Mouse (Mus musculus) Muller cell, postnatal 12 days (primary cell): Measurements from ENCODE around the gene Arf4.
A peak's percentile ranks its signal among the peaks of the same experiment; 100 is the strongest.

Source experiments
- DNase-seq: peaks from one replicate; pipeline ENCODE4 v3.0.0-alpha.2; 2015; ENCODE audit errors: inconsistent ontology term

Gene Arf4

DNA sequence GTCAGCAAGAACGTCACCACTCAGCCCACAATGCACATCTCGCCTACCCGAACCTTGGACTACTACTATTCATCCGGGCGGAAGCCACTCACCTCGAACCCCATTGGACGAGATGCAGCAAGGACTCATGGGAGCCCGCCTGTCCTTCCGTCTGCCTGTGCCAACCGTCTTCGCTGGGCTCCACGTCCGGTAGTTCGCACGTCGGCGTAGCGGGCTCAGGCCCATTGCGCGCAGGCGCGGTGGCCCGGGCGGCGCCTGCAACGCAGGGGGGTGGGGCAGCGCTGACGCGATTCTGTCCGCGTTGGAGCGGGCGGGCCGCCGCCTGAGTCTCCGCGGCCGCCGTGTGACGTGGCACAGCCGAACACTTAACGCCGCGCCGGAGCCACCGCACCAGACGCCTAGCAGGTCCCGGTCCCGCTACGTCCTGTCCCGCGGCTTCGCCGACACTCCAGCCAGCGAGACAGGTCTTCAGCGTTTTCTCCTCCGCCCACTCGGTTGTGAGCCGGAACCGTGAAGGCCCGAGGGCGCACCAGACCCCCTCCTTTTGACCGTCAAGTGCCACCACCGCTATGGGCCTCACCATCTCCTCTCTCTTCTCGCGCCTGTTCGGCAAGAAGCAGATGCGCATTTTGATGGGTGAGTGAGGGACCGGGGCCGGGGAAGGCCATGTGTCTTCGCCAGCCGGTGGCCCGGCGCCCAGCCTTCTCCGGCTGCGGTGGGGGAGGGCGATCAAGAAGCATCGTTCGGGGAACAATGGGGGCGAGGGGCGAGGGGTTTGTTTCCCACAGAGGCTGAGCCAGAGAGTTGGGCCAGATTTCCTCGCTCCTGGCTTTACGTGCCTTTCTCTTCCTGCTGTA is at the start of gene Arf4:
TSS of gene Arf4 (plus strand) at position 224 of the 857 bp plus-strand sequence.
- peak; percentile 99 for DNase-seq

DNA sequence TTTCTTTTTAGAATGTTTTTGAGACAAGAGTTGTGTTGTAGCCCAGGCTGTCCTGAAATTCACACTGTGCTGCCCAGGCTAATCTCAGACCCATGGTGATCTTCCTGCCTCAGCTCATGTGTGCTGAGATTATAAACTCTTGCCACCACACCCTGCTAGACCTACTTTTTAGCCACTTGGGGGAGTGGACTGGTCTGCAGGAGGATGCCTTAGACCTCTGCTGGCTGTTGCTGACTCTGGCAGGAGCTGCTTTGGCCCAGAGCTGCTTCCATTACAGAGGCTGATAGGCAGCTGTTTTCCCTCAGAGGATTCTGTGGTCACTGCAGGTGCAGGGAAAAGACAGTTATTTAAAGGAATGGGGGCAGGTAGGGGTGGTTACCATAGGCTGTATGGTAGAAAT is 46.5 kb upstream of the Arf4 start:
- DNase-seq = no peak

DNA sequence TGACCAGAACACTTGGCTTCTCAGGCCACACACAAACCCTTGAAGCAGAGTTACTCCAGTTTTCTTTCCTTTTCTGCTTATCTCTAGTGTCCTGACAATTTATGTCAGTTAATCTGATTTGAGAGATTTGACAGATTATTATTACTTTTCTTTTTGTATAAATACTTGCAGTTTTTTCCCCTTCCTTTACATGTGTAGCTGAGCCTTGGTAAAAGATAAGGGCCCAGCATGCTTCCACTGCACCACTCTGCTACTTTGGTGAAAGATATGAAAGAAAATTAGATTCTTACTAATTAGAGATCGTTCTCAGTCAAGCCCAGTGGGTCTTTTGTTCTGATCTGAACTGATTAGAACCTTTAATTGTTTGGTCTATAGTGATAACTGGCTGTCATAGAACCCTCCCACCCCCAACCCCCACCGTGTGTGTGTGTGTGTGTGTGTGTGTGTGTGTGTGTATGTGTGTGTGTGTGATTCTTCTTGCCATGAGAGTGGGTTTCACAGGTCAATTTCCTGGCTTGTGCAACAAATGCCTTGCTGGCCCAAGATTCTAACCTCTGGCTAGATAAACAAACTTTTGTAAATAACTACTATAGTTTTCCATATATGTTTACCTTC is 44.5 kb upstream of the Arf4 start:
- DNase-seq = no peak

DNA sequence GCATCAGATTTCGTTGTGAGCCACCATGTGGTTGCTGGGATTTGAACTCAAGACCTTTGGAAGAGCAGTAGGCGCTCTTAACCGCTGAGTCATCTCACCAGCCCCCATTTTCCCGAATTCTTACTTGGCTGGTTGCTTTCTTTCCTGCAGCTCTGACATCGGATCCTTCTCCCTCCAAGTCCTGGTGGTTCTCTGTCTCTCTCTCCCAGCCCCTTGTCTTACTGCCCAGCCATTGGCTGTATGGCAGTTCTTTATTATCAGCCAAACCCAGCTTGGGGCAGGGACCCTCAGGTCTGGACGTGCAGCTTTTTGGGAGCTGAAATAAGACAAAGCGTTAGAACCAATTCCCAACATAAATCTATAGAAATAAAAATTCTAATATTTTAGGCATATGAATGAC is 42.7 kb upstream of the Arf4 start:
- DNase-seq = no peak

DNA sequence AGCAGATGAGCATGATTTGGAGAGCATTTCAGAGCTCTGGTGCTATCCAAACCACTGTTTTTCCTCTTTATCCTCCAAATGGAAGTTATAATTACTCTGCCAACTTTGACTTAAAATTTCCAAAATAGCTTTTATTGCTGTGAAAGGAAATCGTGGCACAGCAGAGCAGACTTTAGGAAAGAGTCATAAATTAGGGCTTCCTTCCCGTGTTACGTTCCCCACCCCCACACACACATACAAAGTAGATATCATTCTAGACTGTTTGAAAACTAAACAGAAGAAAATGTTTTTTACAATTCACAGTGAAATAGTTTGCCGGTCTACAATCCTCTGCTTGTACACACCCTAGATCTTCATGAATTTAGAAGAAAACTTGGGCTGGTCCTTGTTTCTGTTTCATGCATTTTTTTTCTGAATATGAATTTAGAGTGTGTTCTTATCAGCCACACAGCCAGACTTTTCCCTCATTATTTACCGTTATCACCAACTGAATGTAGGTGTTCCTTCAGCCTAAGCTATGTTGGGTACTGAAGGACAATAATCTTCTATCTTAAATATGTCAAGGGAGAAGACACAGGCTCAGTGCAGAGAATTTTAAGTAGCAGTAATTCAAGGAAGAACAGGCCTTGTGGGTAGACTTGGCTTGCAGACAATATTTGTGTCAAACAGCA is 42.0 kb upstream of the Arf4 start:
- no peak for DNase-seq

DNA sequence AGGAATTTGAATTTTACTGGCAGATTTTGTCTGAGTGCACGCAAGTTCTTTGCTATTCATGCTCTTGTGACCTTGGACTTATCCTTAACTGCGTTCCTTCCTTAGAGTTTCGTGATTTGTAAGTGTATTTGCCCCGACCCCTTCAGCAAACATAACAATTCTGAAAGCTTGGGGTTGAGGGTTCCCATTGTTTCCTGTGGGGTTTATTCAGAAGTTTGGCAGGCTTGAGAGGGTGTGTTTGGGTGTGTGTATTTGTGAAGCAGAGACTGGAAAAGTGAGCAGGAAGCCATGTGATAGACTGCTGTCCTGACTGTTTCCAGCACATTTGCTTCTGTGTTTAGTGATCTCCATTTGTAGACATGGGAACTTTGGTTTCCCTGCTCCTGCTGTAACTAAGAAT is 32.5 kb upstream of the Arf4 start:
- DNase-seq = no peak

DNA sequence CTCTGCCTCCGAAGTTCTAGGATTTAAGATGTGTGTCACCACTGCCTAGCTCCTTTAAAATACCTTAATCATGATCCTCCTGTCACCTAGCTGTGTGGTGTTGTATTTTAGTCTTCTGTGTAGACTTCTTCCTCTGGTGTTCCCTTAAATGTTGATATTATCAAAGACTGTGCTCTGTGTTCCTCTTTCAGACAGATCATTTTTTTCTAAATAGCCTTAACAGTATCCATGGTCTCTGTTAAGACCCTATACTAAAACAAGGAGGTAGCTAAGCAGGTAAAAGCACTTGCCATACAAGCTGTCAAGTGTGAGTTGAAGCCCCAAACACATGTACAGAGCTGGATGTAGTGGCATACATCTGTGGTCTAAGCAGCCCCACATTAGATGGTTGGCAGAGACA is 28.2 kb upstream of the Arf4 start:
- DNase-seq = no peak

DNA sequence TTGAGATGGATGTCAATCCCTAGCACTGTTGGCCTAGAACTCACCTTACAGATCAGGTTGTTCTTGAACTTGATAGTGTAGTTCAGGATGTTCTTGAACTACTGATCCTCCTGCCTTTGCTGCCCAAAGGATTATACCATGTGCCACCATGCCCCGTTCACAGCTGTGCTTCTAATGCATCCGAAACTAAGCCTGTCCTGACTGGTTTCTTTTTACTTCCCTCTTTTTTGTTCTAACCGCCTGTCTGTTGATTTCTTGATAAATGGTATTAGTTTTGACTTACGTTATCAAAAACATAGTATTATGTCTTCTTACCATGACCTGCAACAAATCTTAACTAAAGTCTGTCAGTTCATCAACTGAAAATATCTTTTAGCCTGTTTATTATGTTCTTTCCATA is 27.2 kb upstream of the Arf4 start:
- no peak for DNase-seq

DNA sequence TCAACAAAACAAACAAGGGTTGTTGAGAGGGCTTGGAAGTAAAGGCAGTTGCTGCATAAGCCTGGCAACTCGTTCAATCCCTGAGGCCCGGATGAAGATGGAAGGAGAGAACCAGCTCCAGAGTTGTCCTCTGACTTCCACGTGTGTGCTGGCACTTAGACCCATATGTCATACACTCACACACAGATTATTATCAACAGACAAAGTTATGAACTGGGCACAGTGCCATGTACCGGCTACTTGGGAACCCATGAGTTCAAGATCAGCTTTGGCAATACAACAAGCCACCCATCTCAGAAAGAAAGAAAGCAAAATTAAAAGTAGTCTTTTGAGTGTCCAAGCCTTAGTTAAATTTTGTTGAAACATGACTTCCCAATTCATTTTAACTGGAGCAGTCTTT is 12.6 kb upstream of the Arf4 start:
- DNase-seq = no peak

DNA sequence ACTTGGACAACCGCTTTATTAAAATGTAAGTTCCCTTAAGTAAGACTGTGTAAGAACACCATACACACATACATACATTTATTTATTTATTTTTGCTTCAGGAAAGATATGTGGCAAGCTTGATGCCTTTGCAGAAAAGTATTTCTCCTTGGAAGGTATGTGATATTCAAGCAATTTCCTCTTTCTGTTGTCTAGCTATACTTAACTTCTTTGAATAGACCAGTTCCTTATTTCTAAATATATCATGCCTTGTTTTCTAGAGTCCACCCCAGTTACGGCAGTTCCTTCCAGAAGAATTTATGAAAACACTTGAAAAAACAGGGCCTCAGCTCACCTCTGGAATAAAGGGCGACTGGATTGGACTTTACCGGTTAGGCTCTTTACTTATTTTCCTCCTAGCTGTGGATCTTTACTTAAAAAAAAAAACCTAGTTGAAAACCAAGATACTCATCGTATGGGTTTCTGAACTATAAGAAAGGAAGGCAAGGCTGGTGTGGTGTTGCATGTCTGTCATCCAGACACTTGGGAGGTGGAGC is 11.2 kb upstream of the Arf4 start:
- no peak for DNase-seq

DNA sequence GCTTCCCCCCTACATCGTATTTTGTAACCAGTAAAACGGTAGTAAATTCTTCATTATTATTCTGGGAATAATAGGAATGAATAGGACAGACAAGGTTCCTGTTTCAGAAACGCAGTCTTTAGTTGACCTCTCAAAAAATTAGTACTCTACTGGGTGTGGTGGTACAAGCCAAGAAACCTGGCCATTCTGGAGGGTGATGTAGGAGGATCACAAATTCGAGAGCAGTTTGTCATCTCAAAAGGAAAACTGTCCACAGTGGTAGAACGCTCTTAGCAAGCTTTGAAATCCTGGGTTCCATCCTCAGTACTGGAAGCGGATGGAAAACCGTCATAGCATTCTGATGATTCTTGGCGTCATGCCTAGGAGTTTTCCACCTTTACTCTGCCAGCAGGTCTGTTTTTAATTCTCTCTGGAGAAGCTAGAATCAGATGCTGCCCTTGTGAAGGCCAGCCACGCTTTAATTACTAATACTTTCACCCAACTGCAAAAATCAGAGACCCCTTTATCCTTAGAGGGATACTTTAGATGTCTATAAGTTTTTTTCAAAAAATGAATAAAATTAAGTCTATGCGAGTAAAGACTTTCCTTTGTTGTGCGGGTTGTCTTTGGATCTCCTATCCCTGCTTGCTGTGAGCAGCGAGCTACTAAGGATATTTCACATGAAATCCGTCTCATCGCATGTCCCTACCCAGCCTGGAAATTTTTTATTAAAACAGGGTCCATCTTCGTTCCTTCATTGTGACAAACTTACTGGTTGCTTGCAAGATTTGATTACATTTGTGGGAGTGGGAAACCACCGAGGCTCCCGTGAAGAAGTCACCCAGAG is 636 bp upstream of the Arf4 start:
- DNase-seq = peak; percentile 79

DNA sequence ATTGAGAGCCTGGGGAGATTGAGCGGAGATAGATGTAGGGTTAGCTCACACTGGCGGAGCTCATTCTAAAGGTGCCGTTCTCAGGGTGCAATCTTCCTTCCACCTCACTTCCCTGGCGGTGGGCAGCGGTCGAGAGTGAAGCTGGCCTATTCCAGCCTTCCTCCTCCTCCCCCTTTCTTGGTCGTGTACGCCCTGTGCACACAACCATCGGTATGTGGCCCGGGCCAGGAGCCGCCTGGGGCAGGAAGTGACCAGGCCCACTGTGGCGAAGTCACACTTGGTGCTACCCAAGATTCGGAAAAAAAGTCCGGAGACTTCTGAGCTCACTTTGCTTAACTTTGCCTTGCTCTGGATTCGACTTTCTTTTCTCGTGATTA is 822 bp downstream of the Arf4 start:
- peak; percentile 85 for DNase-seq

DNA sequence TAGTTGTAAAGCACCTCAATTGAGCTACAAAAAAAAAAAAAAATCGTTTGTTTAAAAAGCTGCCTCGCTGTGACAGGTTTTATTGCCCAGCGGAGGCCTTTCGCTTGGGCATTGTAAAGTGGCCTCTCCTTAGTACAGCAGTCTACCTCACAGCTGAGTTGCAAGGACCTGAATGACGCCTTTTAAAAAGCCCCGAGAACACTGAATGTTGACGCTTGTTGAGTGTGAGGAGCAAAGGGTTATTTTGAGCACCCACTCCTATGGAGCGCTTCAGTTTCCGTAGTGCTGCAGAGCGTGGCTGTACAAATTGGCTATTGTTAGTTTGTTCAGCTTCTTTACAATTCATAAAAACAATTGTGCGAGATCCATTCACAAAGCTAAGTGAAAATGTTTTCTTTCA is 1.4 kb downstream of the Arf4 start:
- peak; percentile 32 for DNase-seq

DNA sequence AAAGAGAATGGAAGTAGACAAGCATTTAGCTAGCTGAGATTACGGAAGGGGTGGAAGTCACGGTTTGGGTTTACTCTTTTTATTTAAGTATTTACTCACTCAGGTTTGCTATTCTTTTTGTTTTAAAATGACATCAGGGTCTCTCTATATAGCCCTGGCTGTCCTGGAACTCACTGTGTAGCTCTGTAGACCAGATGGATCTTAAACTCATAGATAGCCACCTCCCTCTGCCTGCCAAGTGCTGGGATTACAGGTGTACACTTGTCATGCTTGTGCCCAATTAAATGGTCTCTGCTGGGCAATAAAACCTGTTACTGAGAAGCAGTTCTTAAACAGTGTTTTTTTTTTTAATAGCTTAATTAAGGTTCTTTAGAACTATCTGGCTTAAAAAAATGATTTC is 2.1 kb downstream of the Arf4 start:
- no peak for DNase-seq

DNA sequence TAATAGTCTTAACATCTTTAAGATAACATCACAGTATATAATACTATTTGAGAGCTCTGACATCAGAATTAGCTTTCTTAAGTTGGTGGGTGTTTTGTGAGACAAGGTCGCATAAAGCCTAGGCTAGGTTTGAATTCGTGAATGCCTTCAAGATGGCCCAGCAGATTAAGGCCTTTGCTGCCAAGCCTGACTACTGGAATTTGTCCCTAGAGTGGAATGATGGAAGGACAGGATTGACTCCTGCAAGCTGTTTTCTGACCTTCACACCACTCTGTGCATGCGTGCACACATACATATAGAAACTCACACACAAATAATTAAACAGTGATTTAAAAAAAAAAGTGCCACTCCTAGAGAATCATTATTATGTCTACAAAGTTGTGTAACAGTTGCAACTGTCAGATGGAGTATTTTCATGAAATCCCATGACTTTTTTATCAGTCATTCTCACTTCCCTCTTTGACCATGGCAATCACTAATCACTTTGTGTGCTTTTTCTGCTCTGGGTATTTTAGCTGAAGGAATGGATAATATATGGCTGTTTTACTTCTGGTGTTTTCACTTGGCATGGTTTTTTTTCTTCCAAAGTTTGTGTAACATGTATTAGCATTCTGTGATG is 5.2 kb downstream of the Arf4 start:
- no peak for DNase-seq

DNA sequence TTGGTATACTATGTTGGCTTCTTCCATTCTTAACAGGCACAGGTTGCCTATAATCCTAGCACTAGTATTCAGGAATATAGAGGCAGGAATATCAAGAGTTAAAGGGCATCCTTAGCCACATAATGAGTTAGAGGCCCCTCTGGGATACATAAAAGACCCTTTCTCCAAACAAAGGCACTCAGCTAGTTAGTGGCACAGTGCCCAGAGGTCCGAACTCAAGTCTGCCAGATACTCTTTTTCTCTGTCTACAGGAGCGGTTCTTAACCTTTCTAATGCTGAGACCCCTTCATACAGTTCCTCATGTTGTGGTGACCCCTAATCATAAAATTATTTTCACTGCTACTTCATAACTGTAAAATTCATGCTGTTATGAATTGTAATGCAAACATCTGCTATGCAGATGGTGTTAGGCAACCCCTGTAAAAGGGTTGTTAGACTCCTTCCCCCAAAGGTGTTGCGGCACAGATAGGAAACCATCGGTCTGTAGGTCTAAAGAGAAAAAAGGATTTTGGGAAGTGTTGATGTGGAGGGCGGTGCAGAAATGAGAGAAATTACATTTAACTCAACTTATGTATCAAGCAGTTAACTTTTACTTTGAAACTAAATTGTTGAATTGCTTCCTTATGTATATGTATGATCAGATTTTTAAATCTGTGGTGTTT is 8.2 kb downstream of the Arf4 start:
- peak; percentile 37 for DNase-seq

DNA sequence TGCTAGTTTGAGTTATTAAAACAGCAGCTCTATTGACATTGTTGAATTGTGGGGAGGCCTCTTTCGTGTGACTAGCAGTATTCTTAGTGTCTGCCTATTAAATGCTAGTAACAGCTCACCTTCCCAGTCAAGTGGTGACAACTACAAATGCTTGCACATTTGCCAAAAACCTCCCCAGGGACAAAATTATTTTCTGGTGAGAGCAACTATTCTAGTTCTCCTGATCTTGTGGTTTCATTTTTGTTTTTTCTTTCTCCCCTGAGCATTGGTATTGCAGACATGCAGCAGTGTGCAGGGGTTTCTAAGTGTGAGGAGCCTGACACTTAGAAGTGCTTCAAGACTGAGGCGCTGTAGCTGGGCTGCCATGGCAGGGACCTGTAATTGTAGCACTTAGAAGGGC is 9.9 kb downstream of the Arf4 start:
- no peak for DNase-seq

DNA sequence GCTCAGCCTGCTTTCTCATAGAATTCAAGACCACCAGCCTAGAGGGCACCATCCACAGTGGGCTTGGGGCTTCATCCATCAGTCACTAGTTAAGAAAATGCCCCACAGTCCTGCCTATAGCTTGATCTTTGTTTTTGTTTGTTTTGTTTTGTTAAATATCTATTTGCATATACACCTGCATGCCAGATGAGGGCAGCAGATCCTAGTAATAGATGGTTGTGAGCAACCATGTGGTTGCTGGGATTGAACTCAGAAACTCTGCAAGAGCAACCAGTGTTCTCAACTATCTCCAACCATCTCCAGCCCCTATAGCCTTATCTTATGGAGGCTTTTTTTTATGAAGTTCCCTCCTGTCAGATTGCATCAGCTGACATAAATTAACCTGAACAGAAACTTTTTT is 14.0 kb downstream of the Arf4 start:
- no peak for DNase-seq

DNA sequence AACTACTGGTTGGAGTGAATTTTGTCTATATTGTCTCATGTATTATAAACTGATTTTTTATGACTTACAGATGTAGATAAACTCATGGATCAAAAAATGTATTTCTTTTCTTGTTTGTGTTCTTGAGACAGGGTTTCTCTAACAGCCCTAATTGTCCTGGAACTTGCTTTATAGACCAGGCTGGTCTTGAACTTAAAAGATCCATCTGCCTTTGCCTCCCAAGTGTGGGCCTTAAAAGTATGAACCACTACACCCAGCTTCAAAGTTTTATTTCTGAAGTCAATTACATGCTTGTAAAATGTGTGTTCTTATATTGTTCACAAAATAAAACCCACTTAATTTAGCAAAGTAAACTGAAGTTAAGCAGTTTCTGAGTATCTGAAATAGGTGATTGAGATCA is 20.3 kb downstream of the Arf4 start:
- no peak for DNase-seq

DNA sequence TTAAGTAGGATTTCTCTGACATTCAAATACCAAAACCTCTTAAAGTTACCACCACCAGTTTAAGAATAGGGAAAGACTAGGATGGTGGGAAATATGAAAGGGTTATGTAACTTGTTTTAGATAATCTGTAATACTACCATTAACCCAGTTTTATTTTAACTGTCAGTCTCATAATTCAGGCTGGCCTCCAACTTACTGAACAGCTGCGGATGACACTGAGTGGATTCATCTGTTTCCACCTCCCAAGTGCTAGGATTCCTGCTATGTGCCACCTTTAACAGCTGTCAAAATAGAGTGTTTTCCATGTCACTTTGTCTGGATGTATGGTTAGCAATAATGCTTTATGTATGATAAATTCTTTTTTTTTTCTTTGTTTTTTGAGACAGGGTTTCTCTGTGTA is 22.4 kb downstream of the Arf4 start:
- no peak for DNase-seq

DNA sequence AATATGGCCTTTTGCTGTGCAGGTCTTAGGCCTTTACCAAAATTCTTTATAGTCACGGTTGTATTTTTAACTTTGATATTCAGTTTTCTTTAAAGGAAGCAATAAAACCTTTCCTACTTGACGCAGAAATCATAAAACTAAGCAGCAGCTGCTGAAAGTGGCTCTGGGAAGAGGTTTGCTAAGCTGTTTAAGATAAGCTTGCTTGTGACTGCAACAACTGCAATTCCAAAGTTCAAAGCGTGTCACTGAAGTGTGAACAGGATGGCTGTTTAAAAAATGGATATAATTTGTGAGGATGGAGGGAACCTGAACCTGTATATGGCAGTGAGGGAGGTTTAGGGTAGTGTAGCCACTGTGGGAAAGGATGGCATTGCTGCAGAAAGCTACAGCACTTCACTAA is 24.1 kb downstream of the Arf4 start:
- no peak for DNase-seq
